Mouse (Mus musculus): ENCODE data around the gene Kazald1. TPM values are rescaled to one million over a fixed set of nuclear protein-coding genes. Genes with fewer than 3 reads are reported as not detected.
A peak's percentile ranks its signal among the peaks of the same experiment; 100 is the strongest.

The Kazald1 gene
- total and polyA plus RNA-seq, 3 experiments = 0.27 to 1.2 (median 0.44) TPM

DNA sequence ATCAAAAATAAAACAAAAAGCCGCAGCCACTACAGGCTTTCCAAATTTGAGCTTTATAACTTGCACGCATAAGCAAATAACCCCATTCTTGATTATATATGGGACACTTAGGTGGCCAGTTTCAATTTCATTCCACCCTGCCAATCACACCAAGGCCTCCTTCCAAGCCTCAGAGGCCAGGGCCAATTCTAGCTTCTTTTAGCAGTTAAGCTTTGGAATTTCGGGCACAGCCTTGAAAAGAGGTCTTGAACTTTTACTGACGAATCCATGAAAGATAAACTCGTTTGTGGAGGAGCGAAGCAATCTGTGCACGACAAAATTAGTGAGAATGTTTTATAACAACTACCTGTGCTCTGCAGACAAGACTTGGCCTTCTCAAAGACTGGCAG is 17.3 kb upstream of the Kazald1 start:
- Histone ChIP-seq H3K9me3 (replicated peaks; ENCODE audit: low read length) (no peaks in the 10 kb centered on the region), H3K4me2 (ENCODE audit: insufficient read depth, low read depth, poor library complexity, severe bottlenecking) (peak overlapping the region; percentile 73), H3K79me2 (replicated peaks; ENCODE audit: control insufficient read depth, extremely low read depth, insufficient read depth, poor library complexity, severe bottlenecking) (no peaks in the 10 kb centered on the region; the same call in 1 of the 2 replicates), H3K36me3 (replicated peaks in 1 of 2; ENCODE audit: control insufficient read depth in 1 of 2, insufficient read depth in 1 of 2, low read length in 1 of 2) (peaks cover 12 to 23% of the 10 kb centered on the region in 2 experiments), H3K27me3 (replicated peaks) (no peaks in the 10 kb centered on the region), H3K27ac (ENCODE audit: insufficient read depth, low read depth) (no peak overlapping the region), H3K4me1 (ENCODE audit: control insufficient read depth in 1 of 2, insufficient read depth in 2 of 2) (peaks cover 0 to 16% of the 10 kb centered on the region in 2 experiments; a peak in 3 of 4 replicates), H3K4me3 (replicated peaks in 1 of 3; ENCODE audit: low read depth in 2 of 3, low read length in 2 of 3, poor library complexity in 1 of 3) (peak overlapping the region; percentile 43 to 89 (median 52)), H3K9ac (ENCODE audit: insufficient read depth, low read depth) (peak overlapping the region; percentile 94)
- in situ Hi-C loops (cut with MboI; ENCODE audit: low pct_ligation_motif_present, low pct_unique_long_range_greater_than_20kb, low sequenced_read_pairs) (loop anchor here (10.0 kb wide), 1 partner anchor 97 kb away; the partner anchor contains the start of gene Tlx1), dilution Hi-C loops (cut with MboI; ENCODE audit: extremely low pct_ligation_motif_present, extremely low pct_unique_long_range_greater_than_20kb, low sequenced_read_pairs) (no loop called here)
- no peak for TF ChIP-seq ZC3H11A (IDR thresholded peaks at IDR 0.05; ENCODE audit: low read depth, low read length)
- no peak for TF ChIP-seq MYC (IDR thresholded peaks at IDR 0.05; ENCODE audit: low read depth, low read length)
- TF ChIP-seq PAX5 (IDR thresholded peaks at IDR 0.05; ENCODE audit: low read length) = no peak
- no peak for TF ChIP-seq UBTF (IDR thresholded peaks at IDR 0.05; ENCODE audit: low read depth, low read length)
- TF ChIP-seq POLR2A (IDR thresholded peaks at IDR 0.05; ENCODE audit: low read depth, low read length) = no peak
- no peak for TF ChIP-seq MXI1 (IDR thresholded peaks at IDR 0.05; ENCODE audit: low read depth, low read length)
- TF ChIP-seq USF2 (conservative IDR thresholded peaks at IDR 0.05; ENCODE audit: low read depth, low read length) = no peak
- TF ChIP-seq ZNF384 (IDR thresholded peaks at IDR 0.05; ENCODE audit: low read depth, low read length) = no peak
- TF ChIP-seq BHLHE40 (IDR thresholded peaks at IDR 0.05; ENCODE audit: low read depth, low read length) = no peak
- DNase-seq (ENCODE audit: extremely low read depth) = no peak

GRCm38 (mm10) chr19:45058113-45058839 is 16.8 kb upstream of the Kazald1 start:
- H3K27me3 ChIP-seq (replicated peaks) = no peaks in the 10 kb centered on the region
- peak overlapping the region; percentile 78 for H3K4me2 ChIP-seq (ENCODE audit: insufficient read depth, low read depth, poor library complexity, severe bottlenecking)
- no peaks in the 10 kb centered on the region; the same call in 1 of the 2 replicates for H3K79me2 ChIP-seq (replicated peaks; ENCODE audit: control insufficient read depth, extremely low read depth, insufficient read depth, poor library complexity, severe bottlenecking)
- H3K36me3 ChIP-seq (replicated peaks in 1 of 2; ENCODE audit: control insufficient read depth in 1 of 2, insufficient read depth in 1 of 2, low read length in 1 of 2) = peaks cover 8 to 19% of the 10 kb centered on the region in 2 experiments
- peak overlapping the region; percentile 94 for H3K9ac ChIP-seq (ENCODE audit: insufficient read depth, low read depth)
- H3K4me1 ChIP-seq (ENCODE audit: control insufficient read depth in 1 of 2, insufficient read depth in 2 of 2) = peaks cover 0 to 16% of the 10 kb centered on the region in 2 experiments; a peak in 3 of 4 replicates
- in situ Hi-C loops (cut with MboI; ENCODE audit: low pct_ligation_motif_present, low pct_unique_long_range_greater_than_20kb, low sequenced_read_pairs) = loop anchor here (10.0 kb wide), 1 partner anchor 97 kb away; the partner anchor contains the start of gene Tlx1
- TF ChIP-seq MXI1 (IDR thresholded peaks at IDR 0.05; ENCODE audit: low read depth, low read length) (peak; percentile 38; the same call in 1 of the 2 replicates), EP300 (IDR thresholded peaks at IDR 0.05; ENCODE audit: low read length) (no peak), SMC3 (IDR thresholded peaks at IDR 0.05; ENCODE audit: low read depth, low read length) (no peak), CHD2 (IDR thresholded peaks at IDR 0.05; ENCODE audit: low read length) (peak; percentile 93), POLR2A (IDR thresholded peaks at IDR 0.05; ENCODE audit: low read depth, low read length) (peak; percentile 77), ETS1 (conservative IDR thresholded peaks at IDR 0.05; ENCODE audit: low read depth, low read length) (0 out of 2 replicates have a peak, but pooled peaks have one; percentile 29), ZNF384 (IDR thresholded peaks at IDR 0.05; ENCODE audit: low read depth, low read length) (no peak), ZMIZ1 (IDR thresholded peaks at IDR 0.05; ENCODE audit: low read depth, low read length) (peak; percentile 64), CHD1 (IDR thresholded peaks at IDR 0.05; ENCODE audit: low read depth, low read length) (peak; percentile 26; the same call in 1 of the 2 replicates), KAT2A (IDR thresholded peaks at IDR 0.05; ENCODE audit: insufficient replicate concordance, low read length) (no peak), ELF1 (IDR thresholded peaks at IDR 0.05; ENCODE audit: low read depth, low read length) (peak; percentile 92), MEF2A (IDR thresholded peaks at IDR 0.05; ENCODE audit: borderline replicate concordance, low read depth, low read length) (peak; percentile 53; the same call in 1 of the 2 replicates), TCF12 (IDR thresholded peaks at IDR 0.05; ENCODE audit: low read depth, low read length) (peak; percentile 71), BHLHE40 (IDR thresholded peaks at IDR 0.05; ENCODE audit: low read depth, low read length) (peak; percentile 38; the same call in 1 of the 2 replicates), HCFC1 (IDR thresholded peaks at IDR 0.05; ENCODE audit: low read depth, low read length) (peak; percentile 66), POLR2AphosphoS2 (IDR thresholded peaks at IDR 0.05; ENCODE audit: low read depth, low read length) (peak; percentile 83; the same call in 1 of the 2 replicates), NELFE (IDR thresholded peaks at IDR 0.05; ENCODE audit: low read depth, low read length) (0 out of 2 replicates have a peak, but pooled peaks have one; percentile 66), JUND (conservative IDR thresholded peaks at IDR 0.05; ENCODE audit: low read depth, low read length) (no peak), TBP (conservative IDR thresholded peaks at IDR 0.05; ENCODE audit: low read depth, low read length) (peak; percentile 66; the same call in 1 of the 2 replicates), PAX5 (IDR thresholded peaks at IDR 0.05; ENCODE audit: low read length) (no peak), SIN3A (IDR thresholded peaks at IDR 0.05; ENCODE audit: low read length) (peak; percentile 56; the same call in 1 of the 2 replicates), CTCF (conservative IDR thresholded peaks at IDR 0.05 in 1 of 2, IDR thresholded peaks at IDR 0.05 in 1 of 2; ENCODE audit: low read depth in 2 of 2, low read length in 2 of 2) (no peak), MAX (IDR thresholded peaks at IDR 0.05; ENCODE audit: low read length) (no peak), MYC (IDR thresholded peaks at IDR 0.05; ENCODE audit: low read depth, low read length) (no peak), UBTF (IDR thresholded peaks at IDR 0.05; ENCODE audit: low read depth, low read length) (no peak), GABPA (IDR thresholded peaks at IDR 0.05; ENCODE audit: insufficient replicate concordance, low read depth, low read length) (no peak)
- H3K27ac ChIP-seq (ENCODE audit: insufficient read depth, low read depth) = peak overlapping the region; percentile 35; the same call in 1 of the 2 replicates
- DNase-seq (ENCODE audit: extremely low read depth) = peak; percentile 98
- dilution Hi-C loops (cut with MboI; ENCODE audit: extremely low pct_ligation_motif_present, extremely low pct_unique_long_range_greater_than_20kb, low sequenced_read_pairs) = no loop called here
- H3K4me3 ChIP-seq (replicated peaks in 1 of 3; ENCODE audit: low read depth in 2 of 3, low read length in 2 of 3, poor library complexity in 1 of 3) = peak overlapping the region; percentile 52 to 89 (median 83)
- H3K9me3 ChIP-seq (replicated peaks; ENCODE audit: low read length) = no peaks in the 10 kb centered on the region

All from CH12.LX (cell line).